Mouse (Mus musculus) lung, postnatal 25 days (tissue): ENCODE measurements at regions not wholly inside any gene's neighbourhood (a gene's known extent, or its start where the extent isn't known, plus 50 kb on each side); places are given as distances from the start of the nearest gene placed in this dataset.

Experiments used
- DNase-seq: peaks from one replicate; pipeline ENCODE4 v3.0.0; 2022; ENCODE audit warnings: low spot score

DNA sequence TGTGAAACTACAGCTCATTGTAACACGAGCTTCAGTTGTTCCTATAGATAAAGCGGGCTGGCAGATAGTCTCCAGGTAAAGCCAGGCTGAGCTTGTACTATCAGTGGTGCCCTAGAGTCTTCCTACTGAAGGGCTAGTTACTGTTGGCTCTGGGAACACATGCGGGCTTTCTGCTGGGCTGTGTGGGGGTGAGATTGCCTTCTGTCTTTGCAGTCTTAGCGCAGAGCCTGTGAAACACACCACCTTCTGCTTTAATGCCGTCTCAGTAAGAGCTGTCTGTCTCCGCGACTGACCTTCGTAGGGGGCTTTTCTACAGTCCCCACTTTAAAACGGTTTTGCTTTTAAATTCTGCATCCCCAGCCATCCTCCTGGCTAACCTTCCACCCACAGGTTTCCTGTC is 76.7 kb downstream of the Trim29 start:
- no peak for DNase-seq

DNA sequence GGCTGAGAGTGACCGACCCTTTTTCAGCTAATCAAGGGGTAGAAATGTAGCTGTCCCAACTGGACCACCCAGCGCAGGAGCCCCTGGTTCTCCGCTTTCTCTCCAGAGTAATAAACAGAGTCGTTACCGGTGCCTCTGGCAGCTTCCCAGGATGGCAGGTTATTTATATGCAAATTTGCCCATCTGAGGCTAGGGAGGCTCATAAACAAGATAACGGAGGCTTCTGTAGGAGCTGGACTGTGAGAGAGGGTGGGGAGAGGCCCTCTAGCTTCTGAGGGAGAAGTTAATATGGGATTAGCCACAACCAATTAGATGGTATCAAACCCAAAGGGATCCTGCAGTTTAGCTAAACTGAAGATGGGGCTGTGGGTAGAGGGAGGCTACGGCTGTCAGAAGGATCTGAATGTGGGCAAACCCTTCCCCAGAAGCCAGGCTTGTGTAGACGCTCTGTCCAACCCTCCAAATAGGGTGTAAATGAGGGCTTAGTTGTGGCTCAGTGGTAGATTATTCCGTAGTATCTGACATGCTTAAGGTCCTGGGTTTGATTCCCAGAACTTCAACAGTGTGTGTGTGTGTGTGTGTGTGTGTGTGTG is 78.9 kb downstream of the Trim29 start:
- DNase-seq, result no peak

DNA sequence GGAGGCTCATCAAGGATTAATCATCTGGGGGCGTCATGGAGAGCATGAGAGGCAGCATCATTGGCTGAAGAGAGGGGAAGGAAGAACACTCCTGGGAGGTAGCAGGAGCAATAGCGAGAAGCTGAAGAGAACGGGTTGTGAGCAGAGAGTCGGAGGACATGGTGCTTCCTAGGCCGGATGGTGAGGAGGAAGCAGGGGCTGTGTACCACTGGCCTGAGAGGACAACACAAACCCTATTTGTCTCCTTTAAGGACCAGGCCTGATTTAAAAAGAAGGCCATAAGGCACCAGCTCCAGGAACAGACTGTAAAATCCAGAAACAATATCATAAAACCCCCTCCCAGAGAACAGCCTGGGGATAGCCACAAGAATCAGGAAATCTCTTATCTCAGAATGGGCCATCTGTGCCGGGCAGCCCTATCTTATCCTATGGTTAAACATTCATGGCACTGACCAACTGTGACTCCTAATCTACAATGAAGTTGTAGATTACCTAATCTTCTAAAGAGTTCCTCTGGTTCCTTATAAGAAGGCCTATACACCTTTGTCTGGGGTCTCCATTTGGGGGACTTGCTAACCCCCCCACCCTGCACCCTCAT is 81.9 kb downstream of the Trim29 start:
- no peak for DNase-seq

DNA sequence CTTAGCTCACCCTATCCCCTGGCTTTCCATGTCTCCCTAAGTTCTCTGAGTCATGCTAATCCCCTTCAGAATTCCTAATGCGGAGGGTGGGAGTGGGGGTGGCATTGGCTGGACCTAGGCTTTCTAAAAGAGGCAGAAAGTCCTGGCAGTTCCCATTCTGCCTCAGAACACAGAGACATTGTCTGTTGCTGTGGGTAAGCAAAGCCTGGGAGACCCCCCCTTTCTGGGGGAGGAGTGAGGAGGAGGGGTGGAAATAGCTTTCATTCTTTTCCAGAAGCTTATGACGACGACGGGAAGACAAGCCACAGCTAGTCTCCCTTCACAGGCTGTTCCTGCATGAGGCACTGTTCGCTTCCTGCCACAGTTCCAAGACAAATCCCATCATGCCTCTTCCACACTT is 83.6 kb downstream of the Trim29 start:
- DNase-seq, result no peak

DNA sequence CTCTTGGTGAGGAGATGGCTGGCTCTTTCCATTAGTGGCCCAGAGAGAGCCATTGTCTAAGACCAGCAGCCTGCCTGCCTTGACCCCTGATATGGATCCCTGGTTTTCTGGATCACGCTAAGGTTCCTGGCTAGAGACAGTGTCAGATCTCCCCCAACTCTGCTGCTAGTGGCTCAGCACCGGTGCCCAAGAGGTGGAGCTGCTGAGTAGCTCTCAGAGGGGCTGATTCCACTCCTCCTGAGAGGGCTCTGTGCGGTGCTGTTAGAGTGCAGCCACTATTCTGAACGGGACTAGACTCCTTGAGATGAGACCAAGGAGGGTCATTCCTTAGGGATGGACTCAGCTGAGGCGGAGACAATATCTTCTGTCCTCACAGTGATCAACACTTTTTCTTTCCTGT is 84.6 kb downstream of the Trim29 start:
- no peak for DNase-seq

- no peak for DNase-seq
Measured at GRCm38 (mm10) chr9:43396566-43396965, 85.9 kb downstream of the Trim29 start.

- DNase-seq, result no peak
Measured at GRCm38 (mm10) chr9:43408493-43408892, 97.8 kb downstream of the Trim29 start.

DNA sequence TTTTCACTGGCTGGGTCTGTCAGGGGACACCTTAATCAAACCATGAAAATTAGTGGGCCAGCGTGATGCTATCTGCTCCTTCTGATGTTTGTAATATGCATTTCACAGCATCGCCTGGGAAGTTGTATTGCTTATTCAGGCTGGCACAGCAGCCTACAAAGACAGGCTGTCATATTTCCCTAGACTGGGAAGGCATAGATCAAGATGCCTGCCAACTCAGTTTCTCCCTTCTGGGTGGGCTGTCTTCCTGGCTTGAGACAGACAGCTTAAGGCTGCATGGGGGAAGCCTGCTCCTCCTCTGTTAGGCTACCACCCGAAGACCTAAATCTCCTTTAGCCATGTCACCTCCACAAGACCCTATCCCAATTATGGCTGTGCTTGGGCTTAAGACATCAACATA is 101.8 kb downstream of the Trim29 start:
- no peak for DNase-seq

DNA sequence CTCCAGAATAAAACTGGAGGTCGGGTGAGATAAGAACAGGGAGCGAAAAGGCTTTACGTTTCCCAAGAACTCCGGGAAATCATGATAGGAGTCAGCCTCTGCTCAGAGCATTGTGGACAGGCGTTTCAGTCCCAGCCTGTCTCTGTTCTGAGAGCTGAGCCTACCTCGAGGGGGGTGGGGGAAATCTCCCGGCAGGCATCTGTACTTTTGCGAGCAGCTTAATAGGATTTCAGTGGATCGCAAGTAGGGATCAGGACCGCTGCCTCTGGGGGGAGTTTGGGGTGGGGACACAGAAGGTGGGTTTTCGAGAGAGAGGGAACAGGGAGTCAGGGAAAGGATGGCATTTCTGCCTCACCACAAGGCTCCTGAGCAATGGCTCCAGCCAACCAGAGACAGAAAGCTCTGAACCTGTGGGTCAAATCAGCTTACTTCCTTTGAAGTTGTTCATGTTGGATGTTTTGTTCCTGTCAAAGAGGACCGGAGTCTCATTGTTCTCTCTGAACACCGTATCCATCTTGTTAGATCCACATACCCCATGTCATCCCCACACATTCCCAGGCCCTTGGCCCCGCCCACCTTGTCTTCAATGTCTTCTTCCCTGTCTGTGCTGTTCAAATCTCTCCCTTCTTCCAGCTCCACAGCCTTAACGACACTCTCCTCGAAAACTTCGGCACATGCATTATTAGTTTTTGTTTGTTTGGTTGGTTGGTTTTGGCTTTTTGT is 109.5 kb downstream of the Trim29 start:
- no peak for DNase-seq

GRCm38 (mm10) chr9:43427007-43427406 is 116.4 kb downstream of the Trim29 start:
- DNase-seq, result no peak

DNA sequence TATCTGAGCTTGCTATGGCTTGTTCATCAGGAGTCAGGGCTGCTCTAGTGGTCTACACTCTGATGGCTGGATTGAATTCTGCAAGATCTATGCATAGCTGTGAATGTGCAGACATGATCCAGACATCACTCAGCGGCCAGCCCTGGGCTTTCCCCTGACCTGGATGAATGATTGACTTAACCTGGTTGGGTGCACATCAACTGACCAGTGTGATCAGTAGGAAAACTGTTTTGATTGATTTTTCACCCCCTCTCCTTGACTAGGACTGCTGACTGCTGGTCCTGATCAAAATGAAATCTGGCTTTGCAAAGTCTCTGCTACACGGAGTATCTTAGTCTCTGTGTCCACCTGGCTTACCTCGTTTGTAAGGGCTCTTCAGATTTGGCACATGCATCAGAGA is 123.3 kb downstream of the Trim29 start:
- no peak for DNase-seq

- DNase-seq, result no peak
Measured at GRCm38 (mm10) chr9:43438476-43438875, 127.8 kb downstream of the Trim29 start.

DNA sequence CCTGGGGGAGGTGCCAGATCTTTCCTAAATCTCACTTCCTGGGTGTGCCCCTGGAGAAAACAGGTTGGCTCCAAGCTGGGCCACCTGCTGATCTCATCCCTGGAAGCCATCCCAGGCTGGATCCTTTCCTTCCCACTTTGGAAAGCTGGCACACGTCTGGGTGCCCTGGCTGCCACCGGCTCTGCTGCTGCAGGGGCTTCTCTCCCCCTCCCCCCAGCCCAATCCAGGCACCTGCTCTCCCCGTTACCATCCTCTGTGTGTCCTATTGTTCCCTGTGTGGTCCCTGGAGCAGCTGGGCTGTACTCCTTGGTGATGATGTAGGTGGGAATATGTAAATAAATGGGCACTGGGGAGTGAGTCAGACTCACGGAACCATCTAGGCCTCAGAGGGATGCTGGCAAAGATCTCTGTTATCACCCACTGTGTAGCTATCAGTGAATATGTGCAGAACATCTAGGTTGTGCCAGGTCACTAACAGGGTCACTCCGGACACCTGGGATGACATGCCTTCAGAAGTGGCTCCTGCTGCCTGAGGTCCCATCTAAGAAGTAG is 130.4 kb downstream of the Trim29 start:
- DNase-seq, result no peak

- DNase-seq, result no peak
Measured at GRCm38 (mm10) chr9:43445491-43445890, 134.8 kb downstream of the Trim29 start.

- DNase-seq, result no peak
Measured at GRCm38 (mm10) chr9:43447372-43447771, 136.7 kb downstream of the Trim29 start.

DNA sequence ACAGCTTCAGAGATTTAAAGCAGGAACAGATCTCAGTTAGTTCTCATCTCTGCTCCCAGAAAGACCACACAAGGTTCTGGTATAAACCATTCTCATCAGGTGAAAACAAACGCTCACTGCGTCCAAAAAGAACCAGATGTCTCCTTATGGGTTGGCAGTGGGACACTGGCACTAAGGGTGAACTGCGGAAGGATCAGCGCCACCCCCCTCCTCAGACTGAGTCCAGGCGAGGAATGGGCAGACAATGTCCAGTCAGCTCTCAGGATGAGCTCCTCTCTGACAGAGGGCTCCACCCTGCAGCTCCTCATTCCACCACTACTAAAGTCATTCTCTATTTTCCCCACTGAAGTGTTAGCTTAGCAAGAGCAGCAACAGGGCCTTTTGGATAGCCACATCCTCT is 138.3 kb downstream of the Trim29 start:
- no peak for DNase-seq

DNA sequence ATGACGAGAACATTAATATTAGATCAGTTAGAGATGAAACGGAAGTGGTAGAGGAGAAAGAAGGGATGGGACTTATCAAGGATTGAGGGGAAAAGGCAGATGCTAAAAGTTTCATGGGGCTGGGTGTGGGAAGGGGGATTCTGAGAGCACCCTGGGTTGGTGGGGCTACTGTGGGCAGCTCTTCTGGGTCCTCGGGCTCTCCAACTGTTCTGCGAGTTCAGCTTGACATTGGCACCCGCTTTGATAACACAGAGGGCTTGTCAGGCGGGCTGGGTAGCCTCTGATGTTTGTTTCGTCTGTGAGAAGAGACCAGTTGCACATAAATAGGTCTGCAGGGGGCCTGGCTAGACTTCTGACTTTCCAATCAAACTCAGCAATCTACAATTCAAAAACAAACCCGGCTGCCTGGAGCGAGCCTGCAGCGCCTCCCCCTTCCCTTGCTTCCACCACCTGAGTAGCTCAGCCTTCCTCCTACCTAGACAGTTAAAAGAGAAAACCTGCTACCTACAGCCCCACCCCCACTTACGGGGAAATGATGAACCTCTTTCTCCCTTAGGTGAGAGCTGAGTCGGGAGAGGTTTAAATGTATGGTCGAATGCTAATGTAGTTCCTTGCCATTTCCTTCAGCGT is 143.4 kb downstream of the Trim29 start:
- no peak for DNase-seq

DNA sequence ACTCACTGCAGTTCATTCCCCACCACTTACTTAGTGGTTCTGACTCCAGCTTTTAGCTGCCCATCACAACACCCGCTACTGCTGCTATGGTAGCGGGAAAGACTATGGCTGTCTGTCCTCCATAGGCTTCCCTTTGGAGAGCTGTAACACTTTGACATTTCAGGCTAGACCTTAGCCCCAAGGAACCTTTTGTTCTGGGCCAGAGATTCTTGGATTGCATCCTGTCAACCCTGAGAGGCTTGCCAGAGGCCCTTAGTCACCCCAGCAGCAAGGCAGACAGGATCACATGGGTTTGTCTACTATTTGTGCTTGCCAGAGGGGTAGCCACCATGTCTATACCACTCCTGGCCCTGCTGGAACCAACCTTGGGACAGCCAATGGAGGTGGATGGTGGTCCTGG is 147.1 kb downstream of the Trim29 start:
- DNase-seq, result no peak

- no peak for DNase-seq
Measured at GRCm38 (mm10) chr9:43461131-43461530, 150.5 kb downstream of the Trim29 start.

DNA sequence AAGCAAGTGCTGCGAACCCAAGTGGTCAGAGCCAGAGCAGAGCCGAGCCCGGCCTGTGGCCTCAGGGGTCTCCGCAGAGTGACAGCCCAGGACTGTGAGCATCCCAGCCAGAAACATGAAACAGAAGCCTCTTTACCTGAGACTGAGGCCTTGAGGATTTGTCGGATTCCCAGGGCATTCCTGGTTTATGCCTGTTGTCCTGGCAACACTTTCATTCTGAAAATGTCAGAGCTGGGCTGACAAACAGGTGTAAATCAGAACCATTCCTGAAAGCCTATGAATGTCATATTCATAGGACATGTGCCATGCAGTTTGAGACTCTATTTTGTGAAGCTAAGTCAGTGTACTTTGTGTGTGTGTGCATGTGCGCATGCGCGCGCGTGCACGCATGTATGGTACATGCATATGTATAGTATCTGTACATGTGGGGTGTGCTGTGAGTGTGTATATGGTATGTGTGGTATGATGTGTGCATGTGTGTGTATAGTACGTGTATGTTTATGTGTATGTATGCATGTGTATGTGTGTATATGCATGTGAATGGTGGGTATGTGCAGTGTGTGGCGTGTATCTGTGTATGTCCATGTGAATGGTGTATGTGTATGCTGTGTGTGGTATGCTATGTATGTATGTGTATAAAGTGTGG is 152.9 kb downstream of the Trim29 start:
- no peak for DNase-seq

DNA sequence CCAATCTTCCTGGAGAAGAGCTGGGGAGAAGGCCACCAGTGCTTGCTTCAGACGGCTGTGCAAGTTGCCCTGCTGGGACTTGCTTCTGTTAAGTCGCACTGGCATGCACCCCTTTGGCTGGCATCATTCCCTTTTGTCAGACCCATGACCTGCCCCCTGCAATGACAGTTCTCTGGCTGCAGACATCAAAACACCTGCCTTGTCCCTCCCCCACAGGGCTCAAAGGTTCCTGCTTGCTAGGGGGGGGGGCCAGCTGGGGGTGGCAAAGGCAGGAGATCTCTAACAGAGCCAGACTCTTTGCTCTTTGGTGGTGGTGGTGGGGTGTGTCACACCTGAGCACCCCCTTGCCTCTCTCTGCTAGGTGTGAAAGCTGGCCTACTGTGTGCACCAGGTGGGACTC is 154.5 kb downstream of the Trim29 start:
- no peak for DNase-seq

DNA sequence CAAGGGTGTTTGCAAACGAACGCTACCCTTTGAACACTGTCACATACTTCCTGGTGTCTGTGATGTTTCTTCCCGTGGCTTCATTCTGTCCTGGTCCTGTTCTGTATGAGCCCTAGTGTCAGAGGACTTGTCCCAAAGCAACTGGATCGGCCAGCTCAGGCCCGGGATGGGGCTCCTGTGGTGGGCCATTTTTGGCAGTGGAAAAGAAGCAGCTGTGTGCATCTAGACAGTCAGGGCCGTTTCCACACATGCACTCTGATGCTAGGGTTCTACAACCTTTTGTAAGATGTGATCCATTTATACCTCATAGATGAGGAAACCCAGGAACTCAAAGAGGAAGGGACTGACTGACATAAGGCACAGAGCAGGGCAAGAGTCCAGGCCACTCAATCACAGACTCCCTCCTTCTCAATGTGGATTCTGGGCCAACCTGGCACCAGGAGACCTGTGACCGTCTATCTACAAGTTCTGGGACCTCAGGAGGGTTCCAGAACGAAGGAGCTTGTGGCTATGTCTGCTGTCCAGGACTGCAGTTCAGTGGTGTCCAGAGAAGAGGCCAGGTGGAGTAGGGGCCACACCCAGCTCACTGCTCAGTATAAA is 155.2 kb downstream of the Trim29 start:
- DNase-seq, result no peak
